Mouse (Mus musculus): ENCODE measurements around the gene Slc25a39.

DNA sequence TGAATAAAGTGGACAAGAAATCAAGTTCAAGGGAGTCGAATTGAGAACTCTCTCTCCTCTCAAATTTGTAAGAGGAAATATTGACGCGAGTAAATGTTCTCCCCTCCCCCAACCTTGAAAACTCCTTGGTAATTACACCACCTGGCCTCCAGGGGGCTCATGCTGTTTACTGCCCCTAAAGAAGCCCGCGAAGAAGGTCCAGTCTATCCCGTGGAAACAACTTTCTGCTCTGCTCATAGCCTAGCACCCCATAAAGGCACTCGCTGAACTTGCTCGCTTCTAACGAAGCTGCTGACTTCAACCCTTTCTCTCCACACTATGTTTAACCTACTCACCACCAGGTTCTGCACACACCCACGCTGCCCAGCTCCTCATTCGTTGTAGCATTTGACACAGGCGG lies 30.6 kb downstream of the Slc25a39 start:
- peak; percentile 23; the same call in 1 of the 2 replicates for TF ChIP-seq CTCF (IDR thresholded peaks at IDR 0.05; ENCODE audit: insufficient read depth, low read length)
- TF ChIP-seq POLR2A (IDR thresholded peaks at IDR 0.05; ENCODE audit: borderline replicate concordance, extremely low read depth, low read depth, low read length), result no peak
